Mouse (Mus musculus) testis, adult 2 months (tissue): ENCODE measurements around the gene Grm8.

Source experiments
- CTCF ChIP-seq: fragments of 200-500 bp; IDR thresholded peaks from 2 replicates; pipeline ENCODE4 v1.5.1; 2012; ENCODE audit warnings: low read depth, mild to moderate bottlenecking, inconsistent platforms, low read length, moderate library complexity; ENCODE audit not compliant: control insufficient read depth, insufficient read depth, insufficient replicate concordance
- POLR2A ChIP-seq: fragments of 200-500 bp; IDR thresholded peaks from 2 replicates; pipeline ENCODE4 v1.6.1; 2012; ENCODE audit warnings: low read depth, mild to moderate bottlenecking, inconsistent platforms, low read length, moderate library complexity; ENCODE audit not compliant: control insufficient read depth

GRCm38 (mm10) chr6:27314273-27315009 is 820.5 kb downstream of the Grm8 start:
- no peak for TF ChIP-seq POLR2A
- no peak for TF ChIP-seq CTCF
